Mouse (Mus musculus) liver, adult (tissue): ENCODE measurements around the gene Blmh.

Experiments used
- GATA4 ChIP-seq: IDR thresholded peaks from 2 replicates; pipeline ENCODE4 v1.6.1; 2014; ENCODE audit warnings: mild to moderate bottlenecking, low read length; ENCODE audit not compliant: insufficient replicate concordance

Gene Blmh

GRCm38 (mm10) chr11:76924759-76925236, at the start of gene Blmh:
TSS of gene Blmh (plus strand) at chr11:76924809.
- no peak for TF ChIP-seq GATA4

GRCm38 (mm10) chr11:76879816-76880215, 44.8 kb upstream of the Blmh start:
- no peak for TF ChIP-seq GATA4

- no peak for TF ChIP-seq GATA4
Observed at GRCm38 (mm10) chr11:76884451-76884850, 40.2 kb upstream of the Blmh start.

GRCm38 (mm10) chr11:76889339-76890164, 35.1 kb upstream of the Blmh start:
- TF ChIP-seq GATA4: no peak; the same call in 1 of the 2 replicates

DNA sequence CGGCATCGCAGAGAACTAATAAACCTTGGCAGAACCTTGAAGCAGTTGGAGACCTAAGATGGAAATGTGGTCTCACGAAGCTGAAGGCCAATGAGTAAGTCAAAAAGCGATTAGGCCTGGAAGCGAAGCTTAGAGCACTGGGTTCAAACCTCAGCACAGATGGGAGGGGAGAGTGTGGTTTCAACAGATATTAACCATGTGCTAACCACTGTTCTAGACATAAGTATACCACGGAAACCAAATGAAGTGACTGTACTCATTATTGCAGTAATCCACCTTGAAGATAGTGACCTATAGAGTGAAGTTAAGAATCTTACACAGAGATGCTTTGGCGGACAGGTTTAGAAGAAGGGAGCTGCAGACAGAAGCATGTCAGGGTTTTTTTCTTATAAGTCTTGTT, 33.4 kb upstream of the Blmh start:
- no peak for TF ChIP-seq GATA4

- TF ChIP-seq GATA4: no peak
Observed at GRCm38 (mm10) chr11:76891738-76892349, 32.8 kb upstream of the Blmh start.

GRCm38 (mm10) chr11:76892972-76893371, 31.6 kb upstream of the Blmh start:
- no peak for TF ChIP-seq GATA4

GRCm38 (mm10) chr11:76893570-76893969, 31.0 kb upstream of the Blmh start:
- no peak for TF ChIP-seq GATA4

GRCm38 (mm10) chr11:76894240-76894639, 30.4 kb upstream of the Blmh start:
- no peak for TF ChIP-seq GATA4

- no peak for TF ChIP-seq GATA4
Observed at GRCm38 (mm10) chr11:76896360-76896759, 28.2 kb upstream of the Blmh start.

DNA sequence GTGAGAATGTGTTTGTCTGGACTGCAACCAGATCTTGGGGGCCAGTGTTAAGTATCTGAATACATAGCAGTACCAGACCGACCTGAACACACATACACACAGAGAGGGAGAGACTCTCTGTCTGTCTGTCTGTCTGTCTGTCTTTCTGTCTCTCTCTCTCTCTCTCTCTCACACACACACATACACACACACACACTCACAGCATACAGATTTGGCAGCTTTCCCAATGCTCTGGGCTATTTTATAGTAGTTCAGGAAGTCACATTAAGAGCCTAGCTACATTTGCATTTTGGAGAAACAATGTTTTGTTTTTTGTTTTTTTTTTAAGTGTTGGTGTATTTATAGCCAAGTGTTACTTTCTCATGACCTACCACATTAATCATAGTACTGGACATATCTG, 27.5 kb upstream of the Blmh start:
- TF ChIP-seq GATA4: no peak

- no peak for TF ChIP-seq GATA4
Observed at GRCm38 (mm10) chr11:76897871-76898270, 26.7 kb upstream of the Blmh start.

GRCm38 (mm10) chr11:76898751-76899150, 25.9 kb upstream of the Blmh start:
- TF ChIP-seq GATA4: no peak

GRCm38 (mm10) chr11:76899758-76900738, 24.6 kb upstream of the Blmh start:
- 0 out of 2 replicates have a peak, but pooled peaks have one; percentile 45 for TF ChIP-seq GATA4

GRCm38 (mm10) chr11:76901579-76902361, 22.8 kb upstream of the Blmh start, which contains the start of gene Tmigd1:
TSS of gene Tmigd1 (plus strand) at chr11:76902159.
- TF ChIP-seq GATA4: no peak

- no peak for TF ChIP-seq GATA4
Observed at GRCm38 (mm10) chr11:76904340-76904739, 20.3 kb upstream of the Blmh start.
